24 mouse cellular contexts compared by ENCODE assay signal in genomic region chr7:140974940-140975339, GRCm38 (mm10). TPM values are rescaled to one million over a fixed set of nuclear protein-coding genes. Genes with fewer than 3 reads are reported as not detected.
A peak's percentile ranks its signal among the peaks of the same experiment; 100 is the strongest.
DNase-seq lines count a peak whose midpoint lies in the region; ATAC-seq and TF ChIP-seq lines count a peak whose summit lies in the region.
"Had no signal": no experiment of that assay in that cellular context is flagged by ENCODE, and none has a peak within 500 bp of the region (broad histone marks: within the 10 kb centered on the region; RNA-seq: fewer than 3 reads in every experiment).

No protein-coding gene starts in this region.

- H3K4me3 ChIP-seq in heart, embryonic 16.5 days (ENCODE audit: low read length), result no peak overlapping the region
- H3K4me3 ChIP-seq in E14TG2a.4 (replicated peaks; ENCODE audit: low read length), result peak overlapping the region; percentile 8
- no peak overlapping the region for H3K4me3 ChIP-seq in intestine, postnatal 0 days (ENCODE audit: low read depth, low read length)
- H3K4me3 ChIP-seq: forebrain, embryonic 12.5 days; liver, embryonic 13.5 days; midbrain, embryonic 12.5 days had no signal

- H3K9me3 ChIP-seq in heart, embryonic 16.5 days (replicated peaks; ENCODE audit: control insufficient read depth, low read length), result no peaks in the 10 kb centered on the region
- H3K9me3 ChIP-seq in E14TG2a.4 (ENCODE audit: low read length), result no peaks in the 10 kb centered on the region
- H3K9me3 ChIP-seq in intestine, postnatal 0 days (ENCODE audit: control insufficient read depth), result no peaks in the 10 kb centered on the region
- H3K9me3 ChIP-seq: forebrain, embryonic 12.5 days; liver, embryonic 13.5 days; midbrain, embryonic 12.5 days had no signal

- 16% methylated on average over 9 of the region's 9 CpGs for WGBS in heart, embryonic 16.5 days
- 26% methylated on average over 9 of the region's 9 CpGs for WGBS in intestine, postnatal 0 days

- H3K36me3 ChIP-seq in heart, embryonic 16.5 days (ENCODE audit: control insufficient read depth, insufficient read depth), result no peaks in the 10 kb centered on the region
- peaks cover 24% of the 10 kb centered on the region for H3K36me3 ChIP-seq in E14TG2a.4 (ENCODE audit: insufficient read depth, low read length)
- no peaks in the 10 kb centered on the region for H3K36me3 ChIP-seq in intestine, postnatal 0 days (ENCODE audit: control insufficient read depth, insufficient read depth)
- H3K36me3 ChIP-seq: forebrain, embryonic 12.5 days; liver, embryonic 13.5 days; midbrain, embryonic 12.5 days had no signal

- ATAC-seq in heart, embryonic 16.5 days (replicated peaks; ENCODE audit: extremely low read depth, insufficient read depth, low FRiP score), result no peak
- ATAC-seq in intestine, postnatal 0 days, result no peak
- no peak for ATAC-seq in megakaryocyte-erythroid progenitor cell, adult 5-6 weeks (replicated peaks; ENCODE audit: low FRiP score, low TSS enrichment, poor library complexity, severe bottlenecking)
- ATAC-seq: activated CD4-positive, CD25-positive, alpha-beta regulatory T cell, adult 4 months; hindbrain, postnatal 0 days had no signal

- peaks cover 8% of the 10 kb centered on the region; the same call in 1 of the 2 replicates for H3K4me1 ChIP-seq in heart, embryonic 16.5 days (ENCODE audit: control insufficient read depth, insufficient read depth, low read length)
- peaks cover 83% of the 10 kb centered on the region for H3K4me1 ChIP-seq in E14TG2a.4 (replicated peaks; ENCODE audit: low read depth, low read length)
- H3K4me1 ChIP-seq in intestine, postnatal 0 days (replicated peaks; ENCODE audit: control insufficient read depth, insufficient read depth, low read length), result 0 out of 2 replicates have a peak, but pooled peaks cover 7% of the 10 kb centered on the region

- H3K9ac ChIP-seq in heart, embryonic 16.5 days (ENCODE audit: low read length), result no peak overlapping the region
- H3K9ac ChIP-seq in intestine, postnatal 0 days (ENCODE audit: low read depth, low read length), result no peak overlapping the region
- H3K9ac ChIP-seq: forebrain, embryonic 12.5 days; liver, embryonic 13.5 days; midbrain, embryonic 12.5 days had no signal

- no peak for DNase-seq in heart, postnatal 4 days
- peak; percentile 66 for DNase-seq in R1 (ENCODE audit: low read depth, low spot score)
- DNase-seq in thymus, postnatal 4 days, result no peak
- DNase-seq: cerebellum, postnatal 25 days; heart, postnatal 10 days; kidney, postnatal 14 days; liver, embryonic 13.5 days; lung, postnatal 10 days; right cerebral cortex, adult 18-20 months had no signal

- peaks cover 2% of the 10 kb centered on the region; the same call in 1 of the 2 replicates for H3K27me3 ChIP-seq in heart, embryonic 16.5 days (ENCODE audit: control insufficient read depth, insufficient read depth, low read length)
- H3K27me3 ChIP-seq in E14TG2a.4 (ENCODE audit: insufficient read depth, low read length), result no peaks in the 10 kb centered on the region
- no peaks in the 10 kb centered on the region for H3K27me3 ChIP-seq in intestine, postnatal 0 days (replicated peaks; ENCODE audit: control insufficient read depth, insufficient read depth, low read length)
- H3K27me3 ChIP-seq: liver, embryonic 13.5 days had no signal

- H3K27ac ChIP-seq in heart, embryonic 16.5 days (ENCODE audit: low read length), result no peak overlapping the region
- peak overlapping the region; percentile 28; the same call in 1 of the 2 replicates for H3K27ac ChIP-seq in intestine, postnatal 0 days (ENCODE audit: low read depth, low read length)
- H3K27ac ChIP-seq: forebrain, embryonic 12.5 days; hindbrain, postnatal 0 days; liver, embryonic 13.5 days; midbrain, embryonic 12.5 days had no signal

- peak overlapping the region; percentile 18; the same call in 1 of the 2 replicates for H3K4me2 ChIP-seq in heart, embryonic 16.5 days (ENCODE audit: low read depth, low read length)
- H3K4me2 ChIP-seq in intestine, postnatal 0 days (replicated peaks; ENCODE audit: low read depth), result no peak overlapping the region
- H3K4me2 ChIP-seq: forebrain, embryonic 12.5 days; liver, embryonic 13.5 days; midbrain, embryonic 12.5 days had no signal

- no peak for TF ChIP-seq CTCF in E14TG2a.4 (conservative IDR thresholded peaks at IDR 0.05; ENCODE audit: low read length)
- no peak for TF ChIP-seq CTCF in intestine, postnatal 0 days (IDR thresholded peaks at IDR 0.05; ENCODE audit: low read depth)

RNA-seq across cellular contexts. Expression of gene Ifitm1, which starts 7.9 kb away (rescaled TPM):
- polyA plus RNA-seq in heart, embryonic 16.5 days (2015; fragmentation: Nextera tagmentation; extraction: Ambion mirVana), result 24.0 and 34.8 TPM in 2 replicates
- total RNA-seq in heart, postnatal 4 days (2021), result 1 to 10 TPM; 2.6 to 3.0 TPM
- polyA plus RNA-seq in intestine, postnatal 0 days (2015; fragmentation: Nextera tagmentation; extraction: Ambion mirVana), result 122 and 133 TPM in 2 replicates
- total RNA-seq in megakaryocyte-erythroid progenitor cell, adult 5-6 weeks (2014; fragmentation: Nextera tagmentation), result 37.2 and 54.3 TPM in 2 replicates
- 20.9 and 50.8 TPM in 2 replicates for total RNA-seq in megakaryocyte-erythroid progenitor cell, adult 5-6 weeks (2017)

RNA-seq across cellular contexts. Expression of gene Ifitm2, which starts 19.2 kb away (rescaled TPM):
- 525 and 571 TPM in 2 replicates for polyA plus RNA-seq in heart, embryonic 16.5 days (2015; fragmentation: Nextera tagmentation; extraction: Ambion mirVana)
- total RNA-seq in heart, postnatal 4 days (2021), result 100 to 1,000 TPM; 178 to 182 TPM
- 686 and 738 TPM in 2 replicates for polyA plus RNA-seq in intestine, postnatal 0 days (2015; fragmentation: Nextera tagmentation; extraction: Ambion mirVana)
- 285 and 292 TPM in 2 replicates for total RNA-seq in megakaryocyte-erythroid progenitor cell, adult 5-6 weeks (2014; fragmentation: Nextera tagmentation)
- total RNA-seq in megakaryocyte-erythroid progenitor cell, adult 5-6 weeks (2017), result 265 and 278 TPM in 2 replicates

RNA-seq across cellular contexts. Expression of gene Gm45717, which starts 19.2 kb away (rescaled TPM):
- polyA plus RNA-seq in heart, embryonic 16.5 days (2015; fragmentation: Nextera tagmentation; extraction: Ambion mirVana), result 0.66 TPM in 1 of 2 replicates, not detected in the other
- not detected for total RNA-seq in heart, postnatal 4 days (2021)
- polyA plus RNA-seq in intestine, postnatal 0 days (2015; fragmentation: Nextera tagmentation; extraction: Ambion mirVana), result 0.38 TPM in 1 of 2 replicates, not detected in the other
- not detected in 2 replicates for total RNA-seq in megakaryocyte-erythroid progenitor cell, adult 5-6 weeks (2014; fragmentation: Nextera tagmentation)
- not detected in 2 replicates for total RNA-seq in megakaryocyte-erythroid progenitor cell, adult 5-6 weeks (2017)
- total RNA-seq: adrenal gland, postnatal 4 days; gastrocnemius, postnatal 4 days; heart, postnatal 10 days; hindbrain, postnatal 0 days; layer of hippocampus, postnatal 10 days; left cerebral cortex, postnatal 25 days had no signal
- polyA plus RNA-seq: activated CD4-positive, CD25-positive, alpha-beta regulatory T cell, adult 4 months; embryonic facial prominence, embryonic 14.5 days; forebrain, embryonic 12.5 days; liver, embryonic 13.5 days; midbrain, embryonic 12.5 days; spleen, adult 2 months; urinary bladder, adult 2 months had no signal

RNA-seq across cellular contexts. Expression of gene Ifitm5, which starts 24.8 kb away (rescaled TPM):
- 1.3 and 1.6 TPM in 2 replicates for polyA plus RNA-seq in heart, embryonic 16.5 days (2015; fragmentation: Nextera tagmentation; extraction: Ambion mirVana)
- total RNA-seq in heart, postnatal 4 days (2021), result 1 to 10 TPM in 1 of 2 experiments, under 1 TPM in 1; 0.72 to 1.4 TPM
- 0.34 and 0.75 TPM in 2 replicates for polyA plus RNA-seq in intestine, postnatal 0 days (2015; fragmentation: Nextera tagmentation; extraction: Ambion mirVana)
- total RNA-seq in megakaryocyte-erythroid progenitor cell, adult 5-6 weeks (2014; fragmentation: Nextera tagmentation), result 0.55 TPM in 1 of 2 replicates, not detected in the other
- total RNA-seq in megakaryocyte-erythroid progenitor cell, adult 5-6 weeks (2017), result 2.4 TPM in 1 of 2 replicates, not detected in the other
- total RNA-seq: hindbrain, postnatal 0 days; layer of hippocampus, postnatal 10 days; left cerebral cortex, postnatal 25 days had no signal
- polyA plus RNA-seq: activated CD4-positive, CD25-positive, alpha-beta regulatory T cell, adult 4 months; hindbrain, postnatal 0 days had no signal

RNA-seq across cellular contexts. Expression of gene Pgghg, which starts 33.7 kb away (rescaled TPM):
- 12.2 and 12.4 TPM in 2 replicates for polyA plus RNA-seq in heart, embryonic 16.5 days (2015; fragmentation: Nextera tagmentation; extraction: Ambion mirVana)
- total RNA-seq in heart, postnatal 4 days (2021), result 1 to 10 TPM; 8.4 to 8.7 TPM
- polyA plus RNA-seq in intestine, postnatal 0 days (2015; fragmentation: Nextera tagmentation; extraction: Ambion mirVana), result 18.9 and 19.4 TPM in 2 replicates
- 12.2 and 18.7 TPM in 2 replicates for total RNA-seq in megakaryocyte-erythroid progenitor cell, adult 5-6 weeks (2014; fragmentation: Nextera tagmentation)
- 6.1 and 7.2 TPM in 2 replicates for total RNA-seq in megakaryocyte-erythroid progenitor cell, adult 5-6 weeks (2017)

Comparison
In these comparisons a context has a peak if more than half of its experiments do, and no peak if none do; other contexts are left out.
1. RNA of gene Ifitm1, which starts 7.9 kb away (total RNA-seq): 20.9 to 54.3 TPM in megakaryocyte-erythroid progenitor cell, adult 5-6 weeks; 2.6 to 3.0 TPM in heart, postnatal 4 days; every median in the first group is over 4 times any median in the second.